Comparison of ENCODE assay signal across 10 mouse cellular contexts in genomic region chr1:80522197-80522596, GRCm38 (mm10).
DNase-seq lines count a peak whose midpoint lies in the region; ATAC-seq and TF ChIP-seq lines count a peak whose summit lies in the region.
"Had no signal": no experiment of that assay in that cellular context is flagged by ENCODE, and none has a peak within 500 bp of the region (broad histone marks: within the 10 kb centered on the region; RNA-seq: fewer than 3 reads in every experiment).

No protein-coding gene starts in this region.

- 71% methylated on average over 5 of the region's 5 CpGs for WGBS in heart, postnatal 0 days
- WGBS in midbrain, embryonic 11.5 days = 69% methylated on average over 5 of the region's 5 CpGs
- WGBS in midbrain, embryonic 16.5 days = 68% methylated on average over 5 of the region's 5 CpGs

- H3K4me1 ChIP-seq in heart, postnatal 0 days (ENCODE audit: control insufficient read depth, insufficient read depth) = no peaks in the 10 kb centered on the region
- no peaks in the 10 kb centered on the region for H3K4me1 ChIP-seq in midbrain, embryonic 11.5 days (ENCODE audit: control insufficient read depth, insufficient read depth, low read length)
- peaks cover 6% of the 10 kb centered on the region; the same call in 1 of the 2 replicates for H3K4me1 ChIP-seq in midbrain, embryonic 16.5 days (ENCODE audit: control insufficient read depth, insufficient read depth, low read length)

- no peaks in the 10 kb centered on the region for H3K27me3 ChIP-seq in heart, postnatal 0 days (ENCODE audit: control insufficient read depth, insufficient read depth, low read length)
- H3K27me3 ChIP-seq in midbrain, embryonic 11.5 days (ENCODE audit: control insufficient read depth, insufficient read depth, low read length) = no peaks in the 10 kb centered on the region
- H3K27me3 ChIP-seq in midbrain, embryonic 16.5 days (ENCODE audit: control insufficient read depth, insufficient read depth, low read depth, low read length) = no peaks in the 10 kb centered on the region

- H3K9ac ChIP-seq in heart, postnatal 0 days (replicated peaks; ENCODE audit: low read depth, low read length) = no peak overlapping the region
- no peak overlapping the region for H3K9ac ChIP-seq in midbrain, embryonic 11.5 days (ENCODE audit: low read length)
- H3K9ac ChIP-seq in midbrain, embryonic 16.5 days (ENCODE audit: low read depth, low read length) = no peak overlapping the region

- no peak for TF ChIP-seq EP300 in heart, postnatal 0 days (IDR thresholded peaks at IDR 0.05; ENCODE audit: low read depth)

- no peak for DNase-seq in heart, postnatal 0 days (ENCODE audit: low spot score)
- DNase-seq in heart, adult 8-10 months (ENCODE audit: low spot score) = no peak
- peak; percentile 85 for DNase-seq in midbrain, embryonic 11.5 days (ENCODE audit: low spot score, missing footprints)
- peak; percentile 5 for DNase-seq in NIH3T3 (ENCODE audit: low read depth)
- DNase-seq in thymus, postnatal 0 days (ENCODE audit: low spot score) = peak; percentile 24
- DNase-seq in Muller cell, postnatal 12 days (ENCODE audit: inconsistent ontology term) = no peak
- DNase-seq in cerebellum, adult 9-11 months = no peak
- DNase-seq: cerebellum, adult 18-20 months had no signal

- no peak overlapping the region for H3K27ac ChIP-seq in heart, postnatal 0 days (ENCODE audit: low read depth)
- no peak overlapping the region for H3K27ac ChIP-seq in midbrain, embryonic 11.5 days (ENCODE audit: low read depth, low read length)
- H3K27ac ChIP-seq in midbrain, embryonic 16.5 days (ENCODE audit: low read length) = no peak overlapping the region
- H3K27ac ChIP-seq: macrophage had no signal

- H3K9me3 ChIP-seq in heart, postnatal 0 days (replicated peaks; ENCODE audit: control insufficient read depth, low read length) = no peaks in the 10 kb centered on the region
- no peaks in the 10 kb centered on the region for H3K9me3 ChIP-seq in midbrain, embryonic 11.5 days (ENCODE audit: control insufficient read depth, low read length)
- no peaks in the 10 kb centered on the region for H3K9me3 ChIP-seq in midbrain, embryonic 16.5 days (replicated peaks; ENCODE audit: control insufficient read depth, low read length, poor library complexity, severe bottlenecking)

- H3K4me2 ChIP-seq in heart, postnatal 0 days (ENCODE audit: low read depth, low read length) = no peak overlapping the region
- H3K4me2 ChIP-seq in midbrain, embryonic 11.5 days = no peak overlapping the region
- H3K4me2 ChIP-seq in midbrain, embryonic 16.5 days (ENCODE audit: low read length) = no peak overlapping the region

- ATAC-seq in heart, postnatal 0 days (ENCODE audit: insufficient read depth, low read depth) = no peak
- ATAC-seq in midbrain, embryonic 11.5 days (ENCODE audit: low FRiP score) = no peak
- no peak for ATAC-seq in midbrain, embryonic 16.5 days

- H3K36me3 ChIP-seq in heart, postnatal 0 days (replicated peaks; ENCODE audit: control insufficient read depth, insufficient read depth, low read length) = no peaks in the 10 kb centered on the region
- no peaks in the 10 kb centered on the region for H3K36me3 ChIP-seq in midbrain, embryonic 11.5 days (ENCODE audit: control insufficient read depth, insufficient read depth, low read length)
- H3K36me3 ChIP-seq in midbrain, embryonic 16.5 days (ENCODE audit: control insufficient read depth, insufficient read depth, low read length) = no peaks in the 10 kb centered on the region

- no peak overlapping the region for H3K4me3 ChIP-seq in heart, postnatal 0 days (ENCODE audit: low read depth, low read length)
- H3K4me3 ChIP-seq in midbrain, embryonic 11.5 days (ENCODE audit: low read depth, low read length) = no peak overlapping the region
- no peak overlapping the region for H3K4me3 ChIP-seq in midbrain, embryonic 16.5 days (ENCODE audit: low read depth, low read length)

- TF ChIP-seq CTCF in heart, postnatal 0 days (IDR thresholded peaks at IDR 0.05; ENCODE audit: low read depth) = 0 out of 2 replicates have a peak, but pooled peaks have one; percentile 4

Comparison
In these comparisons a context has a peak if more than half of its experiments do, and no peak if none do; other contexts are left out.
1. DNase-seq: peak in midbrain, embryonic 11.5 days (single experiment), NIH3T3 (single experiment) and thymus, postnatal 0 days (single experiment); none in heart, postnatal 0 days (single experiment), heart, adult 8-10 months (single experiment), Muller cell, postnatal 12 days (single experiment) and cerebellum, adult 9-11 months (single experiment).